Mouse (Mus musculus) embryo, embryonic 9.5 days (tissue): ENCODE measurements around the gene Arhgap5.

Experiments used
- DNase-seq: peaks from one replicate; pipeline ENCODE4 v3.0.0-alpha.2; 2017; ENCODE audit errors: extremely low spot score

Gene Arhgap5

GRCm38 (mm10) chr12:52503456-52504320 is at the start of gene Arhgap5:
Gene Arhgap5, plus strand, starts transcription at chr12:52503972.
- DNase-seq = peak; percentile 98

- DNase-seq = no peak
Observed at GRCm38 (mm10) chr12:52464593-52464992, 39.2 kb upstream of the Arhgap5 start.

GRCm38 (mm10) chr12:52471621-52472020 is 32.2 kb upstream of the Arhgap5 start:
- no peak for DNase-seq

- no peak for DNase-seq
Observed at GRCm38 (mm10) chr12:52473988-52474968, 29.5 kb upstream of the Arhgap5 start.

GRCm38 (mm10) chr12:52476036-52476435 is 27.7 kb upstream of the Arhgap5 start:
- no peak for DNase-seq

GRCm38 (mm10) chr12:52478611-52479010 is 25.2 kb upstream of the Arhgap5 start:
- DNase-seq = no peak

GRCm38 (mm10) chr12:52479323-52479722 is 24.4 kb upstream of the Arhgap5 start:
- DNase-seq = no peak

GRCm38 (mm10) chr12:52480851-52481250 is 22.9 kb upstream of the Arhgap5 start:
- DNase-seq = no peak

- DNase-seq = no peak
Observed at GRCm38 (mm10) chr12:52481969-52482550, 21.7 kb upstream of the Arhgap5 start.

GRCm38 (mm10) chr12:52483219-52483618 is 20.6 kb upstream of the Arhgap5 start:
- DNase-seq = no peak

- peak; percentile 39 for DNase-seq
Observed at GRCm38 (mm10) chr12:52488266-52488975, 15.4 kb upstream of the Arhgap5 start.

- DNase-seq = no peak
Observed at GRCm38 (mm10) chr12:52493281-52493681, 10.5 kb upstream of the Arhgap5 start.

- no peak for DNase-seq
Observed at GRCm38 (mm10) chr12:52497209-52497608, 6.6 kb upstream of the Arhgap5 start.

GRCm38 (mm10) chr12:52500915-52501833 is 2.6 kb upstream of the Arhgap5 start:
- no peak for DNase-seq

GRCm38 (mm10) chr12:52502161-52502560 is 1.6 kb upstream of the Arhgap5 start:
- DNase-seq = no peak

GRCm38 (mm10) chr12:52503131-52503455 is 679 bp upstream of the Arhgap5 start:
- no peak for DNase-seq

- peak; percentile 71 for DNase-seq
Observed at GRCm38 (mm10) chr12:52504331-52505181, 784 bp downstream of the Arhgap5 start.

GRCm38 (mm10) chr12:52524699-52525098 is 20.9 kb downstream of the Arhgap5 start:
- no peak for DNase-seq

- no peak for DNase-seq
Observed at GRCm38 (mm10) chr12:52525486-52525885, 21.7 kb downstream of the Arhgap5 start.
